Mouse (Mus musculus) liver, embryonic 11.5 days (tissue): ENCODE measurements around the gene Gm21988. TPM values are rescaled to one million over a fixed set of nuclear protein-coding genes. Genes with fewer than 3 reads are reported as not detected.

Experiments used
- ATAC-seq: fragments of 200-750 bp; cut with Nextera tagmentation; replicated peaks from 2 replicates; pipeline ENCODE4 v1.8.0; 2017; ENCODE audit warnings: moderate number of reproducible peaks, mild to moderate bottlenecking, moderate TSS enrichment, moderate library complexity; ENCODE audit not compliant: low FRiP score
- DNase-seq: peaks from one replicate; pipeline ENCODE4 v3.0.0-alpha.2; 2017; ENCODE audit warnings: low spot score
- H3K27ac ChIP-seq: fragments of 300-500 bp; sonication (generic); 2 replicates; pipeline ENCODE4 v1.5.1; 2014; ENCODE audit warnings: mild to moderate bottlenecking, low read depth, low read length, control low read depth
- H3K27me3 ChIP-seq: fragments of 300-500 bp; sonication (generic); replicated peaks from 2 replicates; pipeline ENCODE4 v1.6.1; 2014; ENCODE audit warnings: low read length, mixed read lengths; ENCODE audit not compliant: control insufficient read depth, insufficient read depth
- H3K36me3 ChIP-seq: fragments of 300-500 bp; sonication (generic); 2 replicates; pipeline ENCODE4 v1.6.1; 2014; ENCODE audit warnings: mild to moderate bottlenecking, low read length, moderate library complexity, mixed read lengths; ENCODE audit not compliant: control insufficient read depth, insufficient read depth
- H3K4me1 ChIP-seq: fragments of 300-500 bp; sonication (generic); replicated peaks from 2 replicates; pipeline ENCODE4 v1.6.1; 2014; ENCODE audit warnings: low read length, mixed read lengths; ENCODE audit not compliant: control insufficient read depth, insufficient read depth
- H3K4me2 ChIP-seq: fragments of 300-500 bp; sonication (generic); 2 replicates; pipeline ENCODE4 v1.6.1; 2014; ENCODE audit warnings: mild to moderate bottlenecking, control low read depth, moderate library complexity
- H3K4me3 ChIP-seq: fragments of 300-500 bp; sonication (generic); 2 replicates; pipeline ENCODE4 v1.5.1; 2014; ENCODE audit warnings: low read depth, low read length, control low read depth
- H3K9ac ChIP-seq: fragments of 300-500 bp; sonication (generic); 2 replicates; pipeline ENCODE4 v1.6.1; 2014; ENCODE audit warnings: low read depth, low read length, control low read depth
- H3K9me3 ChIP-seq: fragments of 300-500 bp; sonication (generic); 2 replicates; pipeline ENCODE4 v1.6.1; 2016; ENCODE audit warnings: low read length, inconsistent platforms, mixed read lengths; ENCODE audit not compliant: control insufficient read depth
- WGBS: fragments of 180-500 bp; shearing (Covaris S2); extraction: QIAGEN DNeasy Blood & Tissue Kit; methylation state at CpG from one replicate; pipeline ENCODE4 v1.1.7; 2014; 5-methylcytosine and 5-hydroxymethylcytosine counted together
- polyA plus RNA-seq: library from polyadenylated mRNA; unstranded; fragments of >200 nt; fragmentation: Nextera tagmentation; extraction: Ambion mirVana; gene quantifications from 2 replicates; pipeline ENCODE4 v1.2.1, GENCODE M21; 2014

Gm21988 gene
- polyA plus RNA-seq, 1 experiment from 2014 or later, result 9.6 TPM

- no peak for ATAC-seq
- 86% methylated on average over 1 of the region's 1 CpGs for WGBS
- DNase-seq, result no peak
- Histone ChIP-seq H3K4me2 (no peak overlapping the region), H3K9me3 (no peaks in the 10 kb centered on the region), H3K27ac (no peak overlapping the region), H3K4me3 (no peak overlapping the region), H3K4me1 (no peaks in the 10 kb centered on the region), H3K27me3 (no peaks in the 10 kb centered on the region), H3K36me3 (no peaks in the 10 kb centered on the region), H3K9ac (no peak overlapping the region)
Measured at GRCm38 (mm10) chr11:70266405-70266804, 26.8 kb upstream of the Gm21988 start.

GRCm38 (mm10) chr11:70265819-70266218 lies 26.2 kb upstream of the Gm21988 start:
- Histone ChIP-seq H3K4me2 (no peak overlapping the region), H3K27ac (no peak overlapping the region), H3K9ac (no peak overlapping the region), H3K9me3 (no peaks in the 10 kb centered on the region), H3K4me1 (no peaks in the 10 kb centered on the region), H3K4me3 (no peak overlapping the region), H3K36me3 (no peaks in the 10 kb centered on the region), H3K27me3 (no peaks in the 10 kb centered on the region)
- no peak for ATAC-seq
- no peak for DNase-seq
- WGBS, result 77% methylated on average over 4 of the region's 4 CpGs

- Histone ChIP-seq H3K4me1 (no peaks in the 10 kb centered on the region), H3K36me3 (no peaks in the 10 kb centered on the region), H3K9ac (no peak overlapping the region), H3K27me3 (no peaks in the 10 kb centered on the region), H3K27ac (no peak overlapping the region), H3K4me3 (no peak overlapping the region), H3K4me2 (no peak overlapping the region), H3K9me3 (no peaks in the 10 kb centered on the region)
- WGBS, result 35% methylated on average over 3 of the region's 3 CpGs
- ATAC-seq (no peak), DNase-seq (no peak)
Measured at GRCm38 (mm10) chr11:70265252-70265651, 25.6 kb upstream of the Gm21988 start.

- Histone ChIP-seq H3K9me3 (no peaks in the 10 kb centered on the region), H3K27ac (no peak overlapping the region), H3K4me3 (no peak overlapping the region), H3K9ac (no peak overlapping the region), H3K27me3 (peaks cover 20% of the 10 kb centered on the region), H3K4me1 (0 out of 2 replicates have a peak, but pooled peaks cover 2% of the 10 kb centered on the region), H3K4me2 (no peak overlapping the region), H3K36me3 (no peaks in the 10 kb centered on the region)
- no peak for DNase-seq
- no peak for ATAC-seq
- WGBS, result 93% methylated on average over 4 of the region's 4 CpGs
Measured at GRCm38 (mm10) chr11:70259035-70259434, 19.4 kb upstream of the Gm21988 start.

- Histone ChIP-seq H3K4me3 (peak within 1 kb of the TSS; percentile 32), H3K36me3 (no peaks in the 10 kb centered on the region), H3K27ac (no peak within 1 kb of the TSS), H3K4me1 (0 out of 2 replicates have a peak, but pooled peaks cover 2% of the 10 kb centered on the region), H3K9me3 (no peaks in the 10 kb centered on the region), H3K27me3 (peaks cover 43% of the 10 kb centered on the region), H3K4me2 (peak within 1 kb of the TSS; percentile 56), H3K9ac (0 out of 2 replicates have a peak within 1 kb of the TSS, but pooled peaks have one; percentile 20)
- 0 out of 2 replicates have a peak, but pooled peaks have one; percentile 36 for ATAC-seq
- 4% methylated on average over 25 of the region's 25 CpGs for WGBS
- DNase-seq, result no peak
Measured at GRCm38 (mm10) chr11:70254931-70255531, 15.4 kb upstream of the Gm21988 start, which contains the start of gene Alox12. Alox12 (minus strand) TSS chr11:70255353.

- Histone ChIP-seq H3K36me3 (no peaks in the 10 kb centered on the region), H3K27me3 (peaks cover 43% of the 10 kb centered on the region), H3K9ac (0 out of 2 replicates have a peak overlapping the region, but pooled peaks have one; percentile 20), H3K9me3 (no peaks in the 10 kb centered on the region), H3K27ac (no peak overlapping the region), H3K4me1 (0 out of 2 replicates have a peak, but pooled peaks cover 2% of the 10 kb centered on the region), H3K4me2 (peak overlapping the region; percentile 56), H3K4me3 (peak overlapping the region; percentile 32)
- 6% methylated on average over 18 of the region's 18 CpGs for WGBS
- ATAC-seq (no peak), DNase-seq (no peak)
Measured at GRCm38 (mm10) chr11:70254337-70254736, 14.7 kb upstream of the Gm21988 start.

- no peak for DNase-seq
- Histone ChIP-seq H3K9ac (no peak overlapping the region), H3K9me3 (no peaks in the 10 kb centered on the region), H3K36me3 (no peaks in the 10 kb centered on the region), H3K27ac (no peak overlapping the region), H3K27me3 (peaks cover 43% of the 10 kb centered on the region), H3K4me1 (0 out of 2 replicates have a peak, but pooled peaks cover 2% of the 10 kb centered on the region), H3K4me2 (no peak overlapping the region), H3K4me3 (no peak overlapping the region)
- WGBS, result 70% methylated on average over 8 of the region's 8 CpGs
- no peak for ATAC-seq
Measured at GRCm38 (mm10) chr11:70251853-70252252, 12.2 kb upstream of the Gm21988 start.

GRCm38 (mm10) chr11:70250150-70250549 lies 10.5 kb upstream of the Gm21988 start:
- H3K27me3 ChIP-seq, result peaks cover 34% of the 10 kb centered on the region
- H3K9me3 ChIP-seq, result no peaks in the 10 kb centered on the region
- H3K4me2 ChIP-seq, result no peak overlapping the region
- no peak overlapping the region for H3K27ac ChIP-seq
- H3K4me3 ChIP-seq, result no peak overlapping the region
- no peaks in the 10 kb centered on the region for H3K36me3 ChIP-seq
- no peak overlapping the region for H3K9ac ChIP-seq
- no peak for ATAC-seq
- 0 out of 2 replicates have a peak, but pooled peaks cover 2% of the 10 kb centered on the region for H3K4me1 ChIP-seq
- DNase-seq, result no peak
- WGBS, result 42% methylated on average over 11 of the region's 11 CpGs
